Mouse (Mus musculus) T-helper 17 cell (primary cell): ENCODE measurements around the gene Rnaset2b.
"Not testable (repeated sequence)": the region's sequence is repeated elsewhere in the genome, so short reads cannot be mapped to it uniquely, and the experiment has no call there.

Experiments
- in situ Hi-C, 2 experiments: fragments of 300-600 bp; cut with MboI, MseI; formaldehyde crosslinking; loops; 1 replicate in 1 of 2; 2 replicates in 1 of 2; pipeline ENCODE4 v1.15.1; 2025; ENCODE audit warnings: high pct_unique_total_duplicates in 2 of 2

Rnaset2b gene

GRCm38 (mm10) chr17:6970334-6970733 is at the start of gene Rnaset2b:
Gene Rnaset2b, plus strand, starts transcription at chr17:6970634.
- in situ Hi-C loops: loop anchor here in 1 of 2 experiments (25.0 kb wide), 1 partner anchor 92 kb away; no protein-coding TSS in a partner anchor

- in situ Hi-C loops: not testable (repeated sequence)
Observed at GRCm38 (mm10) chr17:6931625-6932024, 38.8 kb upstream of the Rnaset2b start.

- in situ Hi-C loops: loop anchor here in 1 of 2 experiments (5.0 kb wide), 1 partner anchor 1010 kb away; no protein-coding TSS in a partner anchor
Observed at GRCm38 (mm10) chr17:6942560-6942959, 27.9 kb upstream of the Rnaset2b start.

- in situ Hi-C loops: not testable (repeated sequence)
Observed at GRCm38 (mm10) chr17:6947637-6947983, 22.8 kb upstream of the Rnaset2b start.

- in situ Hi-C loops: not testable (repeated sequence)
Observed at GRCm38 (mm10) chr17:6947984-6948768, 22.3 kb upstream of the Rnaset2b start, which contains the start of gene Rsph3b. Gene Rsph3b, minus strand, starts transcription at chr17:6948682.

- in situ Hi-C loops: not testable (repeated sequence)
Observed at GRCm38 (mm10) chr17:6948769-6949228, 21.6 kb upstream of the Rnaset2b start.

GRCm38 (mm10) chr17:6958881-6959280 is 11.6 kb upstream of the Rnaset2b start:
- in situ Hi-C loops: loop anchor here (10.0 to 25.0 kb wide), 2 partner anchors 103 to 976 kb away; no protein-coding TSS in a partner anchor

GRCm38 (mm10) chr17:6959543-6960259 is 10.7 kb upstream of the Rnaset2b start:
- in situ Hi-C loops: loop anchor here (5.0 to 25.0 kb wide), 4 partner anchors 103 to 1203 kb away; partner anchors contain the start of gene Rps6ka2 (in 1 of the 2)

GRCm38 (mm10) chr17:6960349-6960748 is 10.1 kb upstream of the Rnaset2b start:
- in situ Hi-C loops: loop anchor here (5.0 to 25.0 kb wide), 3 partner anchors 102 to 1202 kb away; partner anchors contain the start of gene Rps6ka2 (in 1 of the 2)

GRCm38 (mm10) chr17:6960776-6961175 is 9.7 kb upstream of the Rnaset2b start, which contains the start of gene Tagap1:
Gene Tagap1, minus strand, starts transcription at chr17:6961156.
- in situ Hi-C loops: loop anchor here (5.0 to 25.0 kb wide), 3 partner anchors 102 to 1202 kb away; partner anchors contain the start of gene Rps6ka2 (in 1 of the 2)

GRCm38 (mm10) chr17:6961181-6962000 is 9.0 kb upstream of the Rnaset2b start:
- in situ Hi-C loops: loop anchor here (5.0 to 25.0 kb wide), 3 partner anchors 101 to 1201 kb away; partner anchors contain the start of gene Rps6ka2 (in 1 of the 2)

GRCm38 (mm10) chr17:6962339-6962738 is 8.1 kb upstream of the Rnaset2b start:
- in situ Hi-C loops: loop anchor here (5.0 to 25.0 kb wide), 3 partner anchors 100 to 1200 kb away; partner anchors contain the start of gene Rps6ka2 (in 1 of the 2)

- in situ Hi-C loops: loop anchor here (5.0 to 25.0 kb wide), 3 partner anchors 99 to 1199 kb away; partner anchors contain the start of gene Rps6ka2 (in 1 of the 2)
Observed at GRCm38 (mm10) chr17:6962936-6963335, 7.5 kb upstream of the Rnaset2b start.

- in situ Hi-C loops: loop anchor here (10.0 to 25.0 kb wide), 2 partner anchors 97 to 209 kb away; partner anchors contain the start of gene Rps6ka2 (in 1 of the 2)
Observed at GRCm38 (mm10) chr17:6965364-6965763, 5.1 kb upstream of the Rnaset2b start.

GRCm38 (mm10) chr17:6967673-6968072 is 2.8 kb upstream of the Rnaset2b start:
- in situ Hi-C loops: loop anchor here (10.0 to 25.0 kb wide), 2 partner anchors 95 to 207 kb away; partner anchors contain the start of gene Rps6ka2 (in 1 of the 2)

GRCm38 (mm10) chr17:6971238-6971637 is 804 bp downstream of the Rnaset2b start:
- in situ Hi-C loops: loop anchor here in 1 of 2 experiments (25.0 kb wide), 1 partner anchor 91 kb away; no protein-coding TSS in a partner anchor

GRCm38 (mm10) chr17:6972836-6973396 is 2.5 kb downstream of the Rnaset2b start:
- in situ Hi-C loops: loop anchor here in 1 of 2 experiments (25.0 kb wide), 1 partner anchor 89 kb away; no protein-coding TSS in a partner anchor

- in situ Hi-C loops: loop anchor here in 1 of 2 experiments (25.0 kb wide), 1 partner anchor 87 kb away; no protein-coding TSS in a partner anchor
Observed at GRCm38 (mm10) chr17:6974985-6975384, 4.6 kb downstream of the Rnaset2b start.
